Mouse (Mus musculus) small intestine, adult 2 months (tissue): ENCODE measurements at regions not wholly inside any gene's neighbourhood (a gene's known extent, or its start where the extent isn't known, plus 50 kb on each side); places are given as distances from the start of the nearest gene placed in this dataset.

Source experiments
- H3K27ac ChIP-seq: fragments of 200-500 bp; 2 replicates; pipeline ENCODE4 v1.5.1; 2012; ENCODE audit warnings: low read depth, low read length, control low read depth, inconsistent platforms; ENCODE audit not compliant: insufficient read depth
- H3K27me3 ChIP-seq: fragments of 200-500 bp; 2 replicates; pipeline ENCODE4 v1.6.1; 2012; ENCODE audit warnings: mild to moderate bottlenecking, moderate library complexity, low read length, inconsistent platforms; ENCODE audit not compliant: control insufficient read depth, insufficient read depth
- H3K36me3 ChIP-seq: fragments of 200-500 bp; 2 replicates; pipeline ENCODE4 v1.6.1; 2012; ENCODE audit warnings: mild to moderate bottlenecking, low read length, control low read depth, inconsistent platforms; ENCODE audit not compliant: control insufficient read depth, insufficient read depth
- H3K4me1 ChIP-seq: fragments of 200-500 bp; 2 replicates; pipeline ENCODE4 v1.6.1; 2012; ENCODE audit warnings: low read length, inconsistent platforms, mixed read lengths; ENCODE audit not compliant: control insufficient read depth, insufficient read depth, insufficient read length
- H3K4me3 ChIP-seq: fragments of 200-500 bp; 2 replicates; pipeline ENCODE4 v1.5.1; 2012; ENCODE audit warnings: low read depth, mild to moderate bottlenecking, control low read depth, inconsistent platforms, low read length, moderate library complexity
- CTCF ChIP-seq: fragments of 200-500 bp; IDR thresholded peaks from 2 replicates; pipeline ENCODE4 v1.5.1; 2012; ENCODE audit warnings: low read depth, mild to moderate bottlenecking, control low read depth, inconsistent platforms, low read length, moderate library complexity, mixed read lengths; ENCODE audit not compliant: insufficient replicate concordance, insufficient read length; ENCODE audit errors: extremely low read depth
- POLR2A ChIP-seq: fragments of 200-500 bp; IDR thresholded peaks from 2 replicates; pipeline ENCODE4 v1.6.1; 2012; ENCODE audit warnings: low read depth, mild to moderate bottlenecking, control low read depth, inconsistent platforms, low read length, moderate library complexity
- WGBS: fragments of 180-500 bp; shearing (Covaris S2); methylation state at CpG from one replicate; pipeline ENCODE4 v1.1.7; 2018; 5-methylcytosine and 5-hydroxymethylcytosine counted together

GRCm38 (mm10) chr11:40394864-40395266 lies 300.1 kb downstream of the Mat2b start:
- WGBS: 74% methylated on average over 7 of the region's 7 CpGs
- Histone ChIP-seq H3K4me3 (no peak overlapping the region), H3K4me1 (no peaks in the 10 kb centered on the region), H3K27ac (no peak overlapping the region), H3K27me3 (no peaks in the 10 kb centered on the region), H3K36me3 (no peaks in the 10 kb centered on the region)
- no peak for TF ChIP-seq CTCF
- no peak for TF ChIP-seq POLR2A

- Histone ChIP-seq H3K27ac (no peak overlapping the region), H3K36me3 (no peaks in the 10 kb centered on the region), H3K4me3 (no peak overlapping the region), H3K4me1 (no peaks in the 10 kb centered on the region), H3K27me3 (no peaks in the 10 kb centered on the region)
- 17% methylated on average over 4 of the region's 4 CpGs for WGBS
- no peak for TF ChIP-seq CTCF
- no peak for TF ChIP-seq POLR2A
These were observed 300.7 kb downstream of the Mat2b start for GRCm38 (mm10) chr11:40394283-40394758.

DNA sequence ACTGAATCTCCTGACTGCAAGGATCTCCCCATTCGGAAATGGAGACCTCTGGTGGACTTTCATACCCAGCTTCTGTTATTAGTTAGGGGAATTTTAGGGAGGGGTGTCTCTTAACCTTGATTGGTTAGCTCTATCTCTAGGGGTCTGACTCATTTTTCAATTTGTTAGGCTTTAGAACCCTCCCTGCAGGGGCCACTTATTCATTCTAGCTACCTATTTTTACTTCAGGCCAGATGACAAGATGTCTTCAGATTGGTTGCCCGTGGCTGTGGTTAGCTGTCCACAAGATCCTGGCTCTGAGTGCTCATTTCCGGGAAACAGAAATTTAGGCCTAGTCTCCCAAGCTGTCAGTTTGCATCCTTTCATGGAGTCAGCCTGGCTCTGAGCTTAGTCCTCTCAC lies 314.3 kb downstream of the Mat2b start:
- WGBS: 77% methylated on average over 3 of the region's 3 CpGs

GRCm38 (mm10) chr11:40371696-40372095 lies 323.3 kb downstream of the Mat2b start:
- Histone ChIP-seq H3K4me3 (no peak overlapping the region), H3K36me3 (no peaks in the 10 kb centered on the region), H3K27me3 (no peaks in the 10 kb centered on the region), H3K27ac (no peak overlapping the region), H3K4me1 (0 out of 2 replicates have a peak, but pooled peaks cover 2% of the 10 kb centered on the region)
- TF ChIP-seq CTCF: no peak
- no peak for TF ChIP-seq POLR2A
- 91% methylated on average over 2 of the region's 2 CpGs for WGBS

More for the DNA sequence above, 314.3 kb downstream of the Mat2b start:
- H3K4me1 ChIP-seq: no peaks in the 10 kb centered on the region
- no peaks in the 10 kb centered on the region for H3K36me3 ChIP-seq
- no peaks in the 10 kb centered on the region for H3K27me3 ChIP-seq
- no peak overlapping the region for H3K27ac ChIP-seq
- no peak overlapping the region for H3K4me3 ChIP-seq
- TF ChIP-seq CTCF (no peak), POLR2A (no peak)

DNA sequence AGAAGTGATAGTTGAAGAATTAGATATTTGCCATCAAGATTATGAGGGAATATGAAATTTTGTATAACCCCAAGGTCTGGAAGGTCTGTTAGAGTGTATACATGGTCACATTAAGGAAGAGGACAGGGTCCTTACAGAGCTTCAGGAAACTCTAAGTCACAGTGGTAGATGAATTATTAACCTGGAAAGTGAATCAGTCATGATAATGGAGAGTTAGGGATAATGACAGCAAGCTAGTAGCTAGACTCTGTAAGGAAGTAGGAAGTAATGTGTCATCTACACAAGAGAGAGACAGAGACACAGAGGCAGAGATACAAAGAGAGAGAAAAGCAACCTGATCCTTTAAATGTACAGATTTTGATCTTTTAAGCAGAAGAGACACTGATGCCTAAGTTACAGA lies 328.4 kb downstream of the Mat2b start:
- TF ChIP-seq CTCF (no peak), POLR2A (no peak)
- no peak overlapping the region for H3K27ac ChIP-seq
- no peaks in the 10 kb centered on the region for H3K4me1 ChIP-seq
- no peaks in the 10 kb centered on the region for H3K27me3 ChIP-seq
- H3K36me3 ChIP-seq: no peaks in the 10 kb centered on the region
- H3K4me3 ChIP-seq: no peak overlapping the region

GRCm38 (mm10) chr11:40362530-40363185 lies 332.3 kb downstream of the Mat2b start:
- H3K27ac ChIP-seq: no peak overlapping the region
- 55% methylated on average over 2 of the region's 2 CpGs for WGBS
- TF ChIP-seq CTCF (no peak), POLR2A (no peak)
- H3K4me3 ChIP-seq: no peak overlapping the region
- H3K27me3 ChIP-seq: no peaks in the 10 kb centered on the region
- H3K4me1 ChIP-seq: no peaks in the 10 kb centered on the region
- H3K36me3 ChIP-seq: no peaks in the 10 kb centered on the region
